Mouse (Mus musculus) forebrain, embryonic 15.5 days (tissue): ENCODE measurements around the gene Sepsecs. TPM values are rescaled to one million over a fixed set of nuclear protein-coding genes. Genes with fewer than 3 reads are reported as not detected.

Experiments
- polyA plus RNA-seq: library from polyadenylated mRNA; unstranded; fragments of >200 nt; fragmentation: Nextera tagmentation; extraction: Ambion mirVana; gene quantifications from 2 replicates; pipeline ENCODE4 v1.2.1, GENCODE M21; 2015

The Sepsecs gene
- polyA plus RNA-seq, 1 experiment from 2014 or later: 8.2 TPM

Other genes with a start within 250 kb of the Sepsecs start
- gene Ccdc149, start 198.2 kb downstream of the Sepsecs start, polyA plus RNA-seq: 11.2 and 11.7 TPM in 2 replicates
- 1.9 TPM in 2 replicates for gene Lgi2, start 103.2 kb downstream of the Sepsecs start, polyA plus RNA-seq
- gene Pi4k2b, start 71.9 kb upstream of the Sepsecs start, polyA plus RNA-seq: 5.4 and 5.8 TPM in 2 replicates
- 15.5 and 16.7 TPM in 2 replicates for gene Zcchc4, start 105.7 kb upstream of the Sepsecs start, polyA plus RNA-seq
- gene Anapc4, start 164.3 kb upstream of the Sepsecs start, polyA plus RNA-seq: 110 and 111 TPM in 2 replicates